Mouse (Mus musculus) olfactory bulb, adult 2 months (tissue): ENCODE measurements around the gene Srsf6.

Experiments
- CTCF ChIP-seq: fragments of 200-500 bp; IDR thresholded peaks from 2 replicates; pipeline ENCODE4 v1.5.1; 2012; ENCODE audit warnings: low read depth, mild to moderate bottlenecking, low read length, moderate library complexity; ENCODE audit not compliant: insufficient read depth
- POLR2A ChIP-seq: fragments of 200-500 bp; IDR thresholded peaks from 2 replicates; pipeline ENCODE4 v1.6.1; 2012; ENCODE audit warnings: mild to moderate bottlenecking, low read depth, low read length, moderate library complexity; ENCODE audit not compliant: insufficient read depth

DNA sequence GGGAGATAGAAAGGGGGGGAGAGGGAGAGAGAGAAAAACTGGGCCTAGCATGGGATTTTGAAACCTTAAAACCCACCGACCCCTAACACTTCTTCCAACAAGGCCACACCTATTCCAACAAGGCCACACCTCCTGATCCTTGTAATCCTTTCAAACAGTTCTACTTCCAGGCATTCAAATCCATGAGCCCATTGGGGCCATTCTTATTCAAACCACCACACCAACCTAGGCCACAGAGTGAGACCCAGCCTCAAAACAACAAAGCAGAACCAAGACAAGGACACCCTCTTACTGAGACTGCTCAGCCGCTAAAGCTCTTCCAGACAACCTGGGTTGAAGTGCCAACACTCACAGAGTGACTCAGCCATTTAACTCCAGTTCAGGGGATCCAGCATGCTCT lies 19.4 kb downstream of the Srsf6 start:
- TF ChIP-seq POLR2A (no peak), CTCF (no peak)
